Mouse (Mus musculus) embryonic facial prominence, embryonic 14.5 days (tissue): Measurements from ENCODE around the gene Trim46. TPM values are rescaled to one million over a fixed set of nuclear protein-coding genes. Genes with fewer than 3 reads are reported as not detected.

Source experiments
- ATAC-seq: fragments of 200-750 bp; cut with Nextera tagmentation; 2 replicates; pipeline ENCODE4 v1.8.0; 2017; ENCODE audit warnings: low read depth, moderate number of reproducible peaks, moderate TSS enrichment
- DNase-seq: peaks from one replicate; pipeline ENCODE4 v3.0.0-alpha.2; 2015; ENCODE audit warnings: low spot score
- H3K27ac ChIP-seq: fragments of 300-500 bp; sonication (generic); replicated peaks from 2 replicates; pipeline ENCODE4 v1.5.1; 2014; ENCODE audit warnings: low read depth, mild to moderate bottlenecking, low read length, moderate library complexity
- H3K27me3 ChIP-seq: fragments of 300-500 bp; sonication (generic); replicated peaks from 2 replicates; pipeline ENCODE4 v1.6.1; 2014; ENCODE audit warnings: low read length; ENCODE audit not compliant: control insufficient read depth, insufficient read depth
- H3K36me3 ChIP-seq: fragments of 300-500 bp; sonication (generic); 2 replicates; pipeline ENCODE4 v1.6.1; 2014; ENCODE audit warnings: low read length, mixed read lengths; ENCODE audit not compliant: control insufficient read depth, insufficient read depth
- H3K4me1 ChIP-seq: fragments of 300-500 bp; sonication (generic); 2 replicates; pipeline ENCODE4 v1.6.1; 2014; ENCODE audit warnings: antibody characterized with exemption, low read length; ENCODE audit not compliant: control insufficient read depth, insufficient read depth
- H3K4me2 ChIP-seq: fragments of 300-500 bp; sonication (generic); 2 replicates; pipeline ENCODE4 v1.6.1; 2014; ENCODE audit warnings: low read depth, mild to moderate bottlenecking, low read length, moderate library complexity, mixed read lengths
- H3K4me3 ChIP-seq: fragments of 300-500 bp; sonication (generic); 2 replicates; pipeline ENCODE4 v1.5.1; 2014; ENCODE audit warnings: low read depth, mild to moderate bottlenecking, low read length
- H3K9ac ChIP-seq: fragments of 300-500 bp; sonication (generic); 2 replicates; pipeline ENCODE4 v1.6.1; 2014; ENCODE audit warnings: low read depth, mild to moderate bottlenecking, low read length, moderate library complexity, mixed read lengths
- H3K9me3 ChIP-seq: fragments of 300-500 bp; sonication (generic); 2 replicates; pipeline ENCODE4 v1.6.1; 2016; ENCODE audit warnings: low read length; ENCODE audit not compliant: control insufficient read depth
- WGBS: fragments of 180-500 bp; shearing (Covaris S2); extraction: QIAGEN DNeasy Blood & Tissue Kit; methylation state at CpG from one replicate; pipeline ENCODE4 v1.1.7; 2014; 5-methylcytosine and 5-hydroxymethylcytosine counted together
- microRNA counts: library from miRNA; unstranded; fragments of <30 nt; microRNA quantifications from one replicate; lab custom pipeline; 2017
- microRNA-seq: library from miRNA; unstranded; fragments of <30 nt; microRNA quantifications from one replicate; pipeline ENCODE4, GENCODE M21; 2016; ENCODE audit warnings: borderline number of aligned reads
- polyA plus RNA-seq: library from polyadenylated mRNA; unstranded; fragments of >200 nt; fragmentation: Nextera tagmentation; extraction: Ambion mirVana; gene quantifications from 2 replicates; pipeline ENCODE4 v1.2.1, GENCODE M21; 2014

The Trim46 gene
- polyA plus RNA-seq, 1 experiment from 2014 or later: 3.7 TPM

- no peak overlapping the region for H3K27ac ChIP-seq
- no peak overlapping the region for H3K9ac ChIP-seq
- no peaks in the 10 kb centered on the region for H3K27me3 ChIP-seq
- H3K4me3 ChIP-seq: no peak overlapping the region
- DNase-seq (no peak), ATAC-seq (no peak)
- H3K36me3 ChIP-seq: 0 out of 2 replicates have a peak, but pooled peaks cover 7% of the 10 kb centered on the region
- H3K4me2 ChIP-seq: no peak overlapping the region
- 95% methylated on average over 2 of the region's 2 CpGs for WGBS
- peaks cover 10% of the 10 kb centered on the region for H3K4me1 ChIP-seq
- H3K9me3 ChIP-seq: no peaks in the 10 kb centered on the region
Measured at GRCm38 (mm10) chr3:89193853-89194252, 52.3 kb downstream of the Trim46 start.

GRCm38 (mm10) chr3:89193351-89193750 lies 52.8 kb downstream of the Trim46 start:
- ATAC-seq (no peak), DNase-seq (no peak)
- peaks cover 12% of the 10 kb centered on the region; the same call in 1 of the 2 replicates for H3K36me3 ChIP-seq
- WGBS: 61% methylated on average over 1 of the region's 1 CpGs
- H3K4me2 ChIP-seq: no peak overlapping the region
- no peaks in the 10 kb centered on the region for H3K9me3 ChIP-seq
- H3K4me1 ChIP-seq: peaks cover 10% of the 10 kb centered on the region
- H3K27me3 ChIP-seq: no peaks in the 10 kb centered on the region
- no peak overlapping the region for H3K27ac ChIP-seq
- H3K9ac ChIP-seq: no peak overlapping the region
- no peak overlapping the region for H3K4me3 ChIP-seq

- H3K36me3 ChIP-seq: peaks cover 25% of the 10 kb centered on the region; the same call in 1 of the 2 replicates
- WGBS: 72% methylated on average over 8 of the region's 8 CpGs
- H3K9me3 ChIP-seq: no peaks in the 10 kb centered on the region
- H3K4me3 ChIP-seq: no peak overlapping the region
- peaks cover 2% of the 10 kb centered on the region; the same call in 1 of the 2 replicates for H3K4me1 ChIP-seq
- no peak overlapping the region for H3K27ac ChIP-seq
- no peaks in the 10 kb centered on the region for H3K27me3 ChIP-seq
- DNase-seq (no peak), ATAC-seq (no peak)
- H3K9ac ChIP-seq: no peak overlapping the region
- H3K4me2 ChIP-seq: no peak overlapping the region
Measured at GRCm38 (mm10) chr3:89190436-89190835, 55.7 kb downstream of the Trim46 start.

- 61% methylated on average over 12 of the region's 12 CpGs for WGBS
- Histone ChIP-seq H3K9ac (no peak overlapping the region; the same call in 1 of the 2 replicates), H3K36me3 (peaks cover 25% of the 10 kb centered on the region; the same call in 1 of the 2 replicates), H3K4me1 (peaks cover 14% of the 10 kb centered on the region; the same call in 1 of the 2 replicates), H3K9me3 (no peaks in the 10 kb centered on the region), H3K27me3 (no peaks in the 10 kb centered on the region), H3K4me2 (no peak overlapping the region), H3K27ac (no peak overlapping the region), H3K4me3 (no peak overlapping the region)
- ATAC-seq: no peak
- DNase-seq: no peak
Measured at GRCm38 (mm10) chr3:89188478-89188875, 57.6 kb downstream of the Trim46 start.

GRCm38 (mm10) chr3:89187690-89188477 lies 58.2 kb downstream of the Trim46 start:
- Histone ChIP-seq H3K4me3 (no peak overlapping the region), H3K4me1 (peaks cover 14% of the 10 kb centered on the region; the same call in 1 of the 2 replicates), H3K27ac (no peak overlapping the region), H3K9me3 (no peaks in the 10 kb centered on the region), H3K9ac (no peak overlapping the region; the same call in 1 of the 2 replicates), H3K36me3 (peaks cover 25% of the 10 kb centered on the region; the same call in 1 of the 2 replicates), H3K27me3 (no peaks in the 10 kb centered on the region), H3K4me2 (no peak overlapping the region)
- DNase-seq (no peak), ATAC-seq (no peak)
- 70% methylated on average over 17 of the region's 18 CpGs for WGBS

GRCm38 (mm10) chr3:89187197-89187596 lies 58.9 kb downstream of the Trim46 start:
- Histone ChIP-seq H3K36me3 (peaks cover 30% of the 10 kb centered on the region; the same call in 1 of the 2 replicates), H3K9ac (no peak overlapping the region), H3K4me3 (no peak overlapping the region), H3K9me3 (no peaks in the 10 kb centered on the region), H3K4me2 (no peak overlapping the region), H3K27me3 (no peaks in the 10 kb centered on the region), H3K27ac (no peak overlapping the region), H3K4me1 (peaks cover 14% of the 10 kb centered on the region; the same call in 1 of the 2 replicates)
- WGBS: 49% methylated on average over 23 of the region's 23 CpGs
- ATAC-seq (no peak), DNase-seq (no peak)

MicroRNAs within 50 kb of the gene (microRNA counts, 519-probe panel; counts per million panel counts)
- microRNA mmu-miR-92b (lab: Ali Mortazavi, UCI): 19.3 counts per million

Small RNAs within 50 kb of the gene (microRNA-seq; reads per million reads assigned to microRNA genes)
- 381 reads per million, percentile 66 among the genes with 10 or more reads in this experiment for gene Mir92b

Other genes starting within 250 kb of the Trim46 start
- 23.5 and 26.5 TPM in 2 replicates for gene Rusc1, start 153.0 kb downstream of the Trim46 start, polyA plus RNA-seq
- gene Gm43738, start 145.2 kb downstream of the Trim46 start, polyA plus RNA-seq: not detected in 2 replicates
- 183 and 205 TPM in 2 replicates for gene Fdps, start 144.3 kb downstream of the Trim46 start, polyA plus RNA-seq
- 0.30 TPM in 1 of 2 replicates, not detected in the other for gene Pklr, start 110.2 kb downstream of the Trim46 start, polyA plus RNA-seq
- 1.4 and 2.8 TPM in 2 replicates for gene Hcn3, start 86.1 kb downstream of the Trim46 start, polyA plus RNA-seq
- gene Clk2, start 81.5 kb downstream of the Trim46 start, polyA plus RNA-seq: 22.4 and 23.9 TPM in 2 replicates
- gene Scamp3, start 68.8 kb downstream of the Trim46 start, polyA plus RNA-seq: 93.4 and 96.9 TPM in 2 replicates
- gene Fam189b, start 63.2 kb downstream of the Trim46 start, polyA plus RNA-seq: 27.9 and 33.9 TPM in 2 replicates
- gene Gba, start 43.4 kb downstream of the Trim46 start, polyA plus RNA-seq: 47.8 and 54.5 TPM in 2 replicates
- 51.5 and 52.0 TPM in 2 replicates for gene Thbs3, start 31.1 kb downstream of the Trim46 start, polyA plus RNA-seq
- 151 and 163 TPM in 2 replicates for gene Mtx1, start 19.2 kb downstream of the Trim46 start, polyA plus RNA-seq
- gene Muc1, start 17.3 kb downstream of the Trim46 start, polyA plus RNA-seq: 2.0 and 4.1 TPM in 2 replicates
- gene Krtcap2, start 343 bp downstream of the Trim46 start, polyA plus RNA-seq: 324 and 349 TPM in 2 replicates
- 151 and 177 TPM in 2 replicates for gene Dpm3, start 13.0 kb upstream of the Trim46 start, polyA plus RNA-seq
- 70.5 and 80.2 TPM in 2 replicates for gene Slc50a1, start 24.3 kb upstream of the Trim46 start, polyA plus RNA-seq
- 33.8 and 35.8 TPM in 2 replicates for gene Efna1, start 34.8 kb upstream of the Trim46 start, polyA plus RNA-seq
- gene Efna3, start 76.7 kb upstream of the Trim46 start, polyA plus RNA-seq: 18.7 and 21.2 TPM in 2 replicates
- gene Efna4, start 91.7 kb upstream of the Trim46 start, polyA plus RNA-seq: 17.5 and 20.7 TPM in 2 replicates
- gene Adam15, start 103.7 kb upstream of the Trim46 start, polyA plus RNA-seq: 44.4 and 51.7 TPM in 2 replicates
- not detected in 2 replicates for gene Dcst2, start 115.7 kb upstream of the Trim46 start, polyA plus RNA-seq
- 0.26 and 0.33 TPM in 2 replicates for gene Dcst1, start 118.9 kb upstream of the Trim46 start, polyA plus RNA-seq
- gene Zbtb7b, start 148.5 kb upstream of the Trim46 start, polyA plus RNA-seq: 2.3 and 3.6 TPM in 2 replicates
- gene Lenep, start 156.5 kb upstream of the Trim46 start, polyA plus RNA-seq: not detected in 2 replicates
- gene Flad1, start 165.6 kb upstream of the Trim46 start, polyA plus RNA-seq: 24.2 and 24.8 TPM in 2 replicates
- 380 and 425 TPM in 2 replicates for gene Cks1b, start 172.1 kb upstream of the Trim46 start, polyA plus RNA-seq
- gene Shc1, start 172.1 kb upstream of the Trim46 start, polyA plus RNA-seq: 74.0 and 75.2 TPM in 2 replicates
- gene Pygo2, start 183.9 kb upstream of the Trim46 start, polyA plus RNA-seq: 49.2 and 51.6 TPM in 2 replicates
- 24.1 and 25.9 TPM in 2 replicates for gene Pbxip1, start 190.4 kb upstream of the Trim46 start, polyA plus RNA-seq
- 45.7 and 48.6 TPM in 2 replicates for gene Pmvk, start 208.2 kb upstream of the Trim46 start, polyA plus RNA-seq